Mouse (Mus musculus) liver, embryonic 14.5 days (tissue): ENCODE results near the gene C2cd5. TPM values are rescaled to one million over a fixed set of nuclear protein-coding genes. Genes with fewer than 3 reads are reported as not detected.
"Not testable (repeated sequence)": the region's sequence is repeated elsewhere in the genome, so short reads cannot be mapped to it uniquely, and the experiment has no call there.

ENCODE experiments used
- ATAC-seq: fragments of 200-750 bp; cut with Nextera tagmentation; 2 replicates; pipeline ENCODE4 v1.8.0; 2017; ENCODE audit warnings: moderate number of reproducible peaks, mild to moderate bottlenecking, moderate library complexity; ENCODE audit not compliant: insufficient read depth
- DNase-seq, 3 experiments: peaks; one replicate each; pipeline ENCODE4 v3.0.0-alpha.2; 2012 to 2013; ENCODE audit warnings: low read depth in 3 of 3, low spot score in 3 of 3
- H3K27ac ChIP-seq: fragments of 300-500 bp; sonication (generic); 2 replicates; pipeline ENCODE4 v1.5.1; 2014; ENCODE audit warnings: moderate library complexity, mild to moderate bottlenecking, control low read depth, inconsistent platforms
- H3K27me3 ChIP-seq: fragments of 300-500 bp; sonication (generic); 2 replicates; pipeline ENCODE4 v1.6.1; 2014; ENCODE audit warnings: mild to moderate bottlenecking, low read length, moderate library complexity; ENCODE audit not compliant: control insufficient read depth, insufficient read depth
- H3K36me3 ChIP-seq: fragments of 300-500 bp; sonication (generic); replicated peaks from 2 replicates; pipeline ENCODE4 v1.6.1; 2014; ENCODE audit warnings: low read depth; ENCODE audit not compliant: control insufficient read depth, insufficient read depth
- H3K4me1 ChIP-seq, 2 experiments: fragments of 200-500 bp in 1 of 2; fragments of 300-500 bp in 1 of 2; sonication (generic) in 1 of 2; replicated peaks; 2 replicates each; pipeline ENCODE4 v1.6.1; 2012 to 2014; ENCODE audit warnings: antibody characterized with exemption in 1 of 2, inconsistent platforms in 1 of 2, low read length in 1 of 2; ENCODE audit not compliant: control insufficient read depth in 2 of 2, insufficient read depth in 2 of 2
- H3K4me2 ChIP-seq: fragments of 300-500 bp; sonication (generic); 2 replicates; pipeline ENCODE4 v1.6.1; 2014; ENCODE audit warnings: low read depth, mild to moderate bottlenecking, control low read depth, moderate library complexity
- H3K4me3 ChIP-seq, 2 experiments: fragments of 200-500 bp in 1 of 2; fragments of 300-500 bp in 1 of 2; sonication (generic) in 1 of 2; 2 replicates each; pipeline ENCODE4 v1.5.1; 2012 to 2014; ENCODE audit warnings: low read depth in 2 of 2, low read length in 2 of 2, mild to moderate bottlenecking in 2 of 2, control low read depth in 1 of 2, inconsistent platforms in 1 of 2, moderate library complexity in 1 of 2; ENCODE audit not compliant: insufficient read depth in 1 of 2
- H3K9ac ChIP-seq: fragments of 300-500 bp; sonication (generic); replicated peaks from 2 replicates; pipeline ENCODE4 v1.6.1; 2014; ENCODE audit warnings: mild to moderate bottlenecking, control low read depth, moderate library complexity
- H3K9me3 ChIP-seq: fragments of 300-500 bp; sonication (generic); 2 replicates; pipeline ENCODE4 v1.6.1; 2016; ENCODE audit warnings: low read length, mixed read lengths; ENCODE audit not compliant: control insufficient read depth
- CTCF ChIP-seq: IDR thresholded peaks from 2 replicates; pipeline ENCODE4 v1.5.1; 2016; ENCODE audit warnings: antibody characterized with exemption, low read depth, control low read depth
- EP300 ChIP-seq: IDR thresholded peaks from 2 replicates; pipeline ENCODE4 v1.6.1; 2016; ENCODE audit warnings: antibody characterized with exemption, low read depth
- WGBS: fragments of 180-500 bp; shearing (Covaris S2); extraction: QIAGEN DNeasy Blood & Tissue Kit; methylation state at CpG from one replicate; pipeline ENCODE4 v1.1.7; 2014; ENCODE audit not compliant: insufficient replicate concordance; 5-methylcytosine and 5-hydroxymethylcytosine counted together
- polyA plus RNA-seq, 2 experiments: library from polyadenylated mRNA; depleted of rRNA in 1 of 2; stranded (reverse) in 1 of 2; unstranded in 1 of 2; fragments of >200 nt; fragmentation: Nextera tagmentation in 1 of 2; extraction: Ambion mirVana in 1 of 2; gene quantifications; 2 replicates each; pipeline versions ENCODE4 v1.2.1 to v1.2.3; 2012 to 2014

The C2cd5 gene
- polyA plus RNA-seq, 2 experiments, result 14.1 to 16.5 TPM

DNA sequence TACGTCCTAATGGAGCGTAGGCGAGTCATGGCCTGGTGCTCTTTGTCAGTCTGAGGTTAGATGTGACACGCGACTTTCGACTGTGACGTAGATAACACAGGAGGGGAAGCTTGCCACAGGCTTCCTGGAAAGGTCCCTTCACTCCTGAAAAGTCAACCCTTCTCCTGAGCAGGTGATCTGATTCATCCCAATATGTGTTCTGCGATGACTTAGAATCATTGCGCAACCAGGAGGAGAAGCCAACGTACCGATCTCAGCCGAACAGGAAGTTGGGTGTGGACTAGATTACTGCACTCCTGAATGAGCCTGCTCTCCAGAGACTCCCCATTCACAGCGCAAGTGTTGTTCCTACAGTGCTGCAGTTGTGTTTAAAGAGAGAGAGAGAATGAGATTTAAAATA is 110.4 kb downstream of the C2cd5 start:
- Histone ChIP-seq H3K9ac (no peak overlapping the region), H3K27me3 (no peaks in the 10 kb centered on the region), H3K27ac (no peak overlapping the region), H3K4me2 (no peak overlapping the region), H3K36me3 (no peaks in the 10 kb centered on the region), H3K4me1 (peaks cover 0 to 5% of the 10 kb centered on the region in 2 experiments; a peak in 1 of 4 replicates), H3K4me3 (no peak overlapping the region), H3K9me3 (no peaks in the 10 kb centered on the region)
- no peak for DNase-seq
- TF ChIP-seq CTCF, result no peak
- ATAC-seq, result no peak
- 40% methylated on average over 13 of the region's 13 CpGs for WGBS

DNA sequence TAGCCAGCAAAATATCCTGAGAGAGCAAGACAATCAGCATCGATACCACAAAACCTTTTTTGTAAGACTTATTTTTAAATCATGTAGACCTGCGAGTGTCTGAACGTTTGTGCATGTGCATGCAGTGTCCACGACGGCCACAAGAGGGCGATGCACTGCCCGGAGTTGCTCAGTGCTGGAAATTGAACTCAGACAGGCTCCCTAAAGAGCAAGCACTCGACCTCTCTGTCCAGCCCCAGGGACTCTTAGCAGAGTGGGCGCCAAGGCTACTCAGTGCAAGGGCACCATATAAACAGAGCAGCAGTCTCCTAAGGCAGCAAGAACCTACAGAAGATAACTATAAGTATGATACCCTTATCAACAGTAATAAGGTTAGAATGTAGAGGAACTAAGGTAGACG is 111.2 kb downstream of the C2cd5 start:
- no peaks in the 10 kb centered on the region for H3K9me3 ChIP-seq
- no peak for TF ChIP-seq EP300
- peak; percentile 96 for TF ChIP-seq CTCF
- no peak for ATAC-seq
- no peak overlapping the region for H3K9ac ChIP-seq
- no peak overlapping the region for H3K27ac ChIP-seq
- no peaks in the 10 kb centered on the region for H3K36me3 ChIP-seq
- peaks cover 0 to 5% of the 10 kb centered on the region in 2 experiments; a peak in 1 of 4 replicates for H3K4me1 ChIP-seq
- DNase-seq, result peak in 2 of 3 experiments; percentile 24 to 30
- 16% methylated on average over 10 of the region's 10 CpGs for WGBS
- no peak overlapping the region for H3K4me3 ChIP-seq
- H3K4me2 ChIP-seq, result no peak overlapping the region
- H3K27me3 ChIP-seq, result no peaks in the 10 kb centered on the region

DNA sequence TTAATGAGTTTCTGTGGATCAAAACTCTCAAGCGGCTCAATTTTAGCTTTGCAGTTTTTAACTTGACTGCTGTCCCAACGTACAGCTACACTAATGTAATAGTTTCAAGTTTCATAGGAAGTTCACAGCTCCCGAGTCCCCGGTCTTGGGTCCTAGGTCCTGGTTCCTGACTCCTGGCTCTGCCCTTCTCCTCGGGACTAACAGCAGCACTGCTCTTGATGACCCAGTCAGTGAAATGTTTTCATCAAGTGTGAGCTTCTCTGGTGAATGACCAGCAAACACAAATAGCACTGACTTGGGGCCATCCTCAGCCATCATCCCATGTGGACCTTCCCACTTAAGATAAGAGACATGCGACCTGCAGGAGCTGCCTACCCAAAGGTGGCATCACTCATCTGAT is 111.7 kb downstream of the C2cd5 start:
- TF ChIP-seq CTCF, result no peak
- TF ChIP-seq EP300, result no peak
- Histone ChIP-seq H3K4me1 (peaks cover 0 to 5% of the 10 kb centered on the region in 2 experiments; a peak in 1 of 4 replicates), H3K9ac (no peak overlapping the region), H3K36me3 (no peaks in the 10 kb centered on the region), H3K4me2 (no peak overlapping the region), H3K9me3 (no peaks in the 10 kb centered on the region), H3K4me3 (no peak overlapping the region), H3K27me3 (no peaks in the 10 kb centered on the region), H3K27ac (no peak overlapping the region)
- 61% methylated on average over 6 of the region's 6 CpGs for WGBS
- no peak for DNase-seq
- no peak for ATAC-seq

DNA sequence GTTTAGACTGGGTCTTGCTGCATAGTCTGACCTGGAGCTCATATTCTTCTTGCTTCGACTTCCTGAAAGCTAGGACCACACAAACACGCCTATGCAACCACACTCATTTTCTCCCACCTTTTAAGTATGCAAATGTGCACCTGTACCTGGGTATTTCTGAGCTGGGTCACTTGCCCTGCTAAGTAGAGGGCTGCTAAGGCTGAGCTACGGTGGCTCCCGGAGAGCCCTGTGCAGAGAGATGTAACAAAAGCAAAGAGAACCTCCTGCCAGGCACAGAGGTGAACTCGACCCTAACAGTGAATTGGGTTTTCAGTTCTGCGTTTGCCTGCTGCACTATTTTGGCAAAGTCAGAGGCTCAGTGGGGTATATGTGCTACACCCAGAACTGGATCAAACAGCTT is 112.3 kb downstream of the C2cd5 start:
- WGBS, result 57% methylated on average over 6 of the region's 6 CpGs
- ATAC-seq, result no peak

DNA sequence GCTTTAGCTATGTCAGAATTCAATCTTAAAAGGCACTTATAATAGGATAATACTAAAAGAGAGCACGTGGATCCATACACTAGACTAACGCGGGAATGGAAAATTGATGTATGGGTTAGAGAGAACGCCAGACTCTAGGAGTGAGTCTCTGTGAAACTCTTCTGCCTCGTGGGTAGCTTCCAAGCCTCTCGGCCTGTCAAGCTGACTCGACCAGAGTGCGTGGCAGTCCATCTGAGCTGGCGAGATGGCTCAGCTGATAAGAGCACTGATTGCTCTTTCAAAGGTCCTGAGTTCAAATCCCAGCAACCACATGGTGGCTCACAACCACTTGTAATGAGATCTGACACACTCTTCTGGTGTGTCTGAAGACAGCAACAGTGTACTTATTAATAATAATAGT is 113.2 kb downstream of the C2cd5 start:
- not testable (repeated sequence) for H3K9ac ChIP-seq, ATAC-seq, H3K27ac ChIP-seq, H3K27me3 ChIP-seq, H3K4me3 ChIP-seq, H3K36me3 ChIP-seq, H3K9me3 ChIP-seq, H3K4me1 ChIP-seq, H3K4me2 ChIP-seq, DNase-seq
- 75% methylated on average over 9 of the region's 9 CpGs for WGBS

More for the DNA sequence above, 112.3 kb downstream of the C2cd5 start:
- H3K9me3 ChIP-seq, result no peaks in the 10 kb centered on the region
- no peak for DNase-seq
- no peak overlapping the region for H3K4me2 ChIP-seq
- H3K36me3 ChIP-seq, result no peaks in the 10 kb centered on the region
- no peak overlapping the region for H3K27ac ChIP-seq
- no peaks in the 10 kb centered on the region for H3K27me3 ChIP-seq
- peaks cover 0 to 5% of the 10 kb centered on the region in 2 experiments; a peak in 1 of 4 replicates for H3K4me1 ChIP-seq
- no peak overlapping the region for H3K4me3 ChIP-seq
- no peak overlapping the region for H3K9ac ChIP-seq
- TF ChIP-seq EP300 (no peak), CTCF (no peak)

DNA sequence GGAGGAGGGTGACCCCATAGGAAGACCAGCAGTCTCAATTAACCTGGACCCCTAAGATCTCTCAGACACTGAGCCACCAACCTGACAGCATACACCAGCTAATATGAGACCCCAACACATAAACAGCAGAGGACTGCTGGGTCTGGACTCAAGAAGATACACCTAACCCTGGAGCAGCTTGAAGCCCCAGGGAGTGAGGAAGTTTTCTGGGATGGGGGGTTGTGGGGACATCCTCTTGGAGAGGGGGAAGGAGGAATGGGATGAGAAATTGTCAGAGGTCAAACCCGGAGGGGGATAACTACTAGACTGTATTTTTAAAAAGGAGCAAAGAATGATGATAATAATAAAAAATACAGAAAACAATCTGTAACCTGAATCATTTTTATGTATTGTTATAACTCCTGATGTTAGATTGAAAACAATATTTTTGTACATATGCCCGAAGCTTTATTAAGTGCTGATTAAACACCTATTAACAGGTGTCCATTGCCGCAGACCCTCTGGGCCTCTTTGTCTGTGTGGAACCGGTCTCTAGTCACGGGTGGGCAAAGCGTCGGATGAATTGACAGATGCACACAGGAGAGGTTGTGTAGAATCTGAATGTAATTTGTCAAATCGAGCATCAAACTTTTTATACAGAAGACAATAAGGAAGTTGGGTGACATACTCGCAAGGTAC is 114.2 kb downstream of the C2cd5 start:
- not testable (repeated sequence) for H3K4me3 ChIP-seq, H3K27ac ChIP-seq, H3K9ac ChIP-seq, H3K4me2 ChIP-seq, ATAC-seq, H3K9me3 ChIP-seq, H3K36me3 ChIP-seq, H3K27me3 ChIP-seq, DNase-seq, H3K4me1 ChIP-seq
- WGBS, result 73% methylated on average over 9 of the region's 9 CpGs
